Mouse (Mus musculus) ZHBTc4 (cell line): ENCODE data around the gene Ppp1r18.

Experiments
- DNase-seq: peaks from one replicate; pipeline ENCODE4 v3.0.0-alpha.2; 2011; ENCODE audit warnings: low read depth, low spot score

Gene Ppp1r18

GRCm38 (mm10) chr17:35909919-35910369, 44.6 kb downstream of the Ppp1r18 start, which contains the start of gene Atat1:
TSS of gene Atat1 (minus strand) at chr17:35910075.
- DNase-seq: peak; percentile 96

GRCm38 (mm10) chr17:35914975-35915374, 49.6 kb downstream of the Ppp1r18 start:
- DNase-seq: no peak

GRCm38 (mm10) chr17:35915538-35916296, 50.3 kb downstream of the Ppp1r18 start:
- DNase-seq: peak; percentile 57

- DNase-seq: peak; percentile 100
Measured at GRCm38 (mm10) chr17:35916297-35917142, 51.1 kb downstream of the Ppp1r18 start, which contains the start of the genes Mrps18b and Ppp1r10. TSS of gene Mrps18b (minus strand) at chr17:35916389. TSS of gene Ppp1r10 (plus strand) at chr17:35916434.

GRCm38 (mm10) chr17:35917143-35917462, 51.7 kb downstream of the Ppp1r18 start:
- DNase-seq: peak; percentile 45

- DNase-seq: peak; percentile 84
Measured at GRCm38 (mm10) chr17:35917463-35918251, 52.3 kb downstream of the Ppp1r18 start.

- DNase-seq: peak; percentile 86
Measured at GRCm38 (mm10) chr17:35918276-35919059, 53.1 kb downstream of the Ppp1r18 start.

- peak; percentile 98 for DNase-seq
Measured at GRCm38 (mm10) chr17:35919060-35919715, 53.8 kb downstream of the Ppp1r18 start.

- DNase-seq: peak; percentile 75
Measured at GRCm38 (mm10) chr17:35919864-35920301, 54.5 kb downstream of the Ppp1r18 start.

GRCm38 (mm10) chr17:35920384-35920783, 55.0 kb downstream of the Ppp1r18 start:
- DNase-seq: peak; percentile 26

- DNase-seq: peak; percentile 78
Measured at GRCm38 (mm10) chr17:35920862-35921562, 55.6 kb downstream of the Ppp1r18 start.

- DNase-seq: no peak
Measured at GRCm38 (mm10) chr17:35921710-35922109, 56.3 kb downstream of the Ppp1r18 start.

- DNase-seq: no peak
Measured at GRCm38 (mm10) chr17:35922566-35922965, 57.2 kb downstream of the Ppp1r18 start.

- DNase-seq: no peak
Measured at GRCm38 (mm10) chr17:35923281-35923680, 57.9 kb downstream of the Ppp1r18 start.
